Mouse (Mus musculus) limb, embryonic 11.5 days (tissue): ENCODE measurements at regions not wholly inside any gene's neighbourhood (a gene's known extent, or its start where the extent isn't known, plus 50 kb on each side); places are given as distances from the start of the nearest gene placed in this dataset.

Source experiments
- ATAC-seq: fragments of 200-750 bp; cut with Nextera tagmentation; 2 replicates; pipeline ENCODE4 v1.8.0; 2017; ENCODE audit warnings: low read depth; ENCODE audit not compliant: insufficient number of reproducible peaks, low FRiP score, low TSS enrichment
- DNase-seq: peaks from one replicate; pipeline ENCODE4 v3.0.0-alpha.2; 2015; ENCODE audit warnings: low spot score
- H3K27ac ChIP-seq: fragments of 300-500 bp; sonication (generic); replicated peaks from 2 replicates; pipeline ENCODE4 v1.5.1; 2014; ENCODE audit warnings: low read depth, mild to moderate bottlenecking, low read length
- H3K27me3 ChIP-seq: fragments of 300-500 bp; sonication (generic); 2 replicates; pipeline ENCODE4 v1.6.1; 2014; ENCODE audit warnings: mild to moderate bottlenecking, low read length, mixed read lengths; ENCODE audit not compliant: control insufficient read depth, insufficient read depth
- H3K36me3 ChIP-seq: fragments of 300-500 bp; sonication (generic); 2 replicates; pipeline ENCODE4 v1.6.1; 2014; ENCODE audit warnings: mild to moderate bottlenecking, low read length, moderate library complexity, mixed read lengths; ENCODE audit not compliant: control insufficient read depth, insufficient read depth
- H3K4me1 ChIP-seq: fragments of 300-500 bp; sonication (generic); 2 replicates; pipeline ENCODE4 v1.6.1; 2014; ENCODE audit warnings: low read length, mixed read lengths; ENCODE audit not compliant: control insufficient read depth, insufficient read depth
- H3K4me2 ChIP-seq: fragments of 300-500 bp; sonication (generic); 2 replicates; pipeline ENCODE4 v1.6.1; 2014; ENCODE audit warnings: low read depth, mild to moderate bottlenecking, moderate library complexity; ENCODE audit not compliant: severe bottlenecking
- H3K4me3 ChIP-seq: fragments of 300-500 bp; sonication (generic); 2 replicates; pipeline ENCODE4 v1.5.1; 2014; ENCODE audit warnings: low read depth, low read length
- H3K9ac ChIP-seq: fragments of 300-500 bp; sonication (generic); 2 replicates; pipeline ENCODE4 v1.6.1; 2014; ENCODE audit warnings: mild to moderate bottlenecking, low read length
- H3K9me3 ChIP-seq: fragments of 300-500 bp; sonication (generic); 2 replicates; pipeline ENCODE4 v1.6.1; 2016; ENCODE audit warnings: low read length; ENCODE audit not compliant: control insufficient read depth
- WGBS: fragments of 180-500 bp; shearing (Covaris S2); extraction: QIAGEN DNeasy Blood & Tissue Kit; methylation state at CpG from one replicate; pipeline ENCODE4 v1.1.7; 2014; 5-methylcytosine and 5-hydroxymethylcytosine counted together

DNA sequence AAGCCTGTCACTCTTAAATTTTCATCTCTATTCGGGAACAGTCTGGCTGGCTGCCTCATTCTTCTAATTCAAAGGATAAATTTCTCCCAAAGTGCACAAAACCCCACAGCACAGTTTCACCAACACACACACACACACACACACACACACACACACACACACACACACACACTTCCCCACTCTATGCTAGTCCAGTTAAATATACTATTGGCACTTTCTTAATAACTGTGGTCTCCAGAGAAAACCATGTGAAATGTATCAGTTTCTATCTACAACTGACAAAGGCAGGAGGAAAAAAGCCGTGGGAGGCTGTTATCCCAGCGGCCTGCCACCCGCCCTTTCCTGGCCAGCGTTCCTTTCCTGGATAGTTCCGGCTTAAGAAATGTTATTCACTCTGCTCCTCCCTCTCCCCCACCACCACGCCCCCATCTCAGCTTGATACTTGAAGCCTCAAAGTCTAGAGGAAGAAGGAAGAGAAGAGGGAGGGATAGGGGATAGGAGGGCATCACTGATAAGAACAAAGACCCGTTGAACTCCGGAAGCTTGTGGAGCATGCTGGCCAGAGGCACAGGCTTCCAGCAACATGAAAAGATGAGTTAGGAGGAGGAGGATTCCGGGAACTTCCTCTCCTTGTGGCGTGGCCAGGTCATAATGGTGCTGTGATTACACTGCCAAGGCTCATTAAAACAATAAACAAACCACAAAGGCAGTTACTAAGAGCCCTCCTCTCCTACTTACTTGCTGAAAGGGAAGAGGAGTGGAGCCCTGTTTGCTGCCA lies 345.8 kb downstream of the Mctp2 start:
- H3K4me1 ChIP-seq: no peaks in the 10 kb centered on the region
- peak overlapping the region; percentile 17; the same call in 1 of the 2 replicates for H3K9ac ChIP-seq
- H3K9me3 ChIP-seq: no peaks in the 10 kb centered on the region
- no peak overlapping the region for H3K27ac ChIP-seq
- ATAC-seq: peak; percentile 44; the same call in 1 of the 2 replicates
- H3K27me3 ChIP-seq: no peaks in the 10 kb centered on the region
- DNase-seq: peak; percentile 51
- 0 out of 2 replicates have a peak overlapping the region, but pooled peaks have one; percentile 6 for H3K4me3 ChIP-seq
- WGBS: 6% methylated on average over 11 of the region's 11 CpGs
- H3K36me3 ChIP-seq: no peaks in the 10 kb centered on the region
- peak overlapping the region; percentile 38 for H3K4me2 ChIP-seq

GRCm38 (mm10) chr7:71946548-71946947 lies 359.9 kb downstream of the Mctp2 start:
- Histone ChIP-seq H3K4me3 (no peak overlapping the region), H3K36me3 (no peaks in the 10 kb centered on the region), H3K4me2 (no peak overlapping the region), H3K9ac (no peak overlapping the region), H3K27me3 (no peaks in the 10 kb centered on the region), H3K4me1 (0 out of 2 replicates have a peak, but pooled peaks cover under 1% of the 10 kb centered on the region), H3K9me3 (no peaks in the 10 kb centered on the region), H3K27ac (no peak overlapping the region)
- ATAC-seq (no peak), DNase-seq (no peak)
- 91% methylated on average over 6 of the region's 6 CpGs for WGBS

DNA sequence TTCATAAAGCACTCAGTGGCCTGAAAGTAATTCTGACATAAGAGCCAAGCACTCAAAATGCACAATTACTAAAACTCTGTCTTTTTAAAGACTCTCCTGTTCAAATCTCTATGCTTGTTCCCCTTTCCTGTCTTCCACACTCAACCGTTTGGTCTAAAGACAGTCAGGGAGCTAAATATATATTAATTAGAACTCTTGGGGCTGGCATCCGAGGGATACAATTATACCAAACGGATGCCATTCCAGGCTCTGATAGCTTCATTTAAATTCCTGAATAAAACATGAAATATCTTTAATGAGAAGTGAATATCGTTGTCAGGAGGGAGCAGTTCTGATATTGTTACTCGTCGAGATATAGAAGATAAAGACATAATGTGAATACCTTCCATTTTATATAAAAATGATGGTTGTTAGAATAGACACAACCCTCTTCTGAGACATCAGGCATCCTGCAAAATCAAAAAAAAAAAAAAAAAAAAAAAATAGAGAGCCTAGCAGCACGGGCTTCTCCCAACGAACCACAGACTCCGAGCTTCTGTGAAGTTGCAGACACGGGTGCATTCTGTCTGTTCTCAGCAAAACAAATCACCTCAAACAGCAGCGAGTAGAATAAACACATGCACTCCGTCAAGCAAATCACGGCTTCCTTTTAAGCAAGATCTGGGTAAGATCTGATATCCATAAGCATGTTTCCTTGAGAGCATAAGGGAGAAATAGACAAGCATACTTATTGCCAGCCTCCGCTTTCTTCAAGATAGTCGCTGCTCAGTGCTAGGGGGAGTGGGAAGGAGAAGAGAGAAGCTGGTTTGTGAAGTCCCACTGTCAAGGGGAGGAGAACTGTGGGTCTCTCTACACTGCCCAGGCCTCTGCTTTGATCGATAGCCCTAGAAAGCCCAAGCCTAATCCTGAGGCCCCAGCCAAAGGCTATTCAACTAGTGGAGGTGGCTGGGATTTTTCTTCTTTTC lies 363.0 kb downstream of the Mctp2 start:
- no peak for DNase-seq
- no peaks in the 10 kb centered on the region for H3K36me3 ChIP-seq
- ATAC-seq: no peak
- no peak overlapping the region for H3K4me2 ChIP-seq
- no peak overlapping the region for H3K9ac ChIP-seq
- WGBS: 51% methylated on average over 16 of the region's 16 CpGs
- H3K27me3 ChIP-seq: no peaks in the 10 kb centered on the region
- H3K9me3 ChIP-seq: no peaks in the 10 kb centered on the region
- H3K4me1 ChIP-seq: 0 out of 2 replicates have a peak, but pooled peaks cover 4% of the 10 kb centered on the region
- no peak overlapping the region for H3K27ac ChIP-seq
- H3K4me3 ChIP-seq: no peak overlapping the region

DNA sequence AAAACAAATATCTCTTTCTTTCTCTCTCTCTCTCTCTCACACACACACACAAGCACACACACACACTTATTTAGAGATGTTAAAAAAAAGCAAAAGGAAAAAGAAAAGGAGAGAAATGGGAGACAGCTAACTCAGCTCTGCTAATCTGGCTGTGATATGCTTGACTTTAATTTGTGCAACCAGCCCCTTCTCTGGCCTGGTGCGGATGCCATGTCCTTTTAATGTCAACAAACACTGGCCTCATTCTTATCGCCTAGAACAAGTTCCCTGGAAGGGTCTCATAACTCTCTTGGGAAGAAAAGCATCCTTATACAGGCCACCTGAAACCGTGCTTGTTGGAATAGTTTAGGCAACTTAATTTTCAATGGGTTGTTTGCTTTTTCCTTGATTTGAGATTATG lies 368.7 kb downstream of the Mctp2 start:
- no peak overlapping the region for H3K27ac ChIP-seq
- H3K9ac ChIP-seq: no peak overlapping the region
- no peaks in the 10 kb centered on the region for H3K27me3 ChIP-seq
- 0 out of 2 replicates have a peak, but pooled peaks cover 4% of the 10 kb centered on the region for H3K4me1 ChIP-seq
- no peaks in the 10 kb centered on the region for H3K36me3 ChIP-seq
- no peak for DNase-seq
- H3K9me3 ChIP-seq: no peaks in the 10 kb centered on the region
- WGBS: 58% methylated on average over 3 of the region's 3 CpGs
- no peak overlapping the region for H3K4me2 ChIP-seq
- no peak overlapping the region for H3K4me3 ChIP-seq
- ATAC-seq: no peak

GRCm38 (mm10) chr7:71936690-71937089 lies 369.7 kb downstream of the Mctp2 start:
- H3K9me3 ChIP-seq: no peaks in the 10 kb centered on the region
- peak; percentile 28 for DNase-seq
- 0 out of 2 replicates have a peak, but pooled peaks cover 4% of the 10 kb centered on the region for H3K4me1 ChIP-seq
- WGBS: 83% methylated on average over 4 of the region's 4 CpGs
- no peaks in the 10 kb centered on the region for H3K27me3 ChIP-seq
- H3K4me2 ChIP-seq: no peak overlapping the region
- no peak overlapping the region for H3K27ac ChIP-seq
- no peak for ATAC-seq
- H3K36me3 ChIP-seq: no peaks in the 10 kb centered on the region
- no peak overlapping the region for H3K9ac ChIP-seq
- H3K4me3 ChIP-seq: no peak overlapping the region
